Mouse (Mus musculus): ENCODE measurements around the gene Guf1.

DNA sequence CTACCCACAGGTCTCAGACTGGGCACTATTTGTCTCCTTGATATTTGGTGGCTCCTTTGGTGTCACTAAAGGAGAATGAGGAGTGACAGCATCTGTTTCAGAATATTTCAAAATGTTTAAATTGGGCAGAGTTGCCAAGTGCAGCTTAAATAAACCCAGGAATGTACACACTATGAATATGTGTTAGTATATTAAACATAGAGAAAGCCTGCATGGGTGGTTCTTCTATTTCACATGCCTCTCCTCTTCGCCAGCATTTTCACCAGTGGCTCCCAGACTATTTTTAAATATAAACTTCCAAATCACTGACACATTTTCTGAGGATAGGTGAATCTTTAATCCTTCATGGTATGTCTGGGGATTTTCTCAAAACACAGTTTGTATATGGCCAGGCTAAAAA is 64.2 kb downstream of the Guf1 start:
- TF ChIP-seq POLR2A (IDR thresholded peaks at IDR 0.05; ENCODE audit: low read depth, low read length) (no peak), CTCF (conservative IDR thresholded peaks at IDR 0.05; ENCODE audit: insufficient read depth, insufficient read length, low read depth, low read length) (no peak)

All from kidney, adult 2 months (tissue).